Mouse (Mus musculus) liver, adult 2 months (tissue): ENCODE data around the gene Cmip.

ENCODE experiments used
- CTCF ChIP-seq: fragments of 200-500 bp; IDR thresholded peaks from 2 replicates; pipeline ENCODE4 v1.5.1; 2011; ENCODE audit warnings: low read depth, low read length, control low read depth
- POLR2A ChIP-seq: fragments of 200-500 bp; IDR thresholded peaks from 2 replicates; pipeline ENCODE4 v1.6.1; 2011; ENCODE audit warnings: low read length, control low read depth; ENCODE audit not compliant: insufficient read depth; ENCODE audit errors: extremely low read depth

- TF ChIP-seq CTCF (no peak), POLR2A (no peak)
Observed at GRCm38 (mm10) chr8:117440759-117441158, 183.9 kb downstream of the Cmip start.
